Mouse (Mus musculus): ENCODE results near the gene Isy1.

The Isy1 gene

GRCm38 (mm10) chr6:87838551-87839197 is at the start of gene Isy1:
Isy1 (minus strand) TSS chr6:87838798.
- peak; percentile 95 for DNase-seq

GRCm38 (mm10) chr6:87887594-87888233 is 49.1 kb upstream of the Isy1 start, which contains the start of gene Copg1:
Copg1 (plus strand) TSS chr6:87887814.
- peak; percentile 100 for DNase-seq

GRCm38 (mm10) chr6:87886721-87887120 is 48.1 kb upstream of the Isy1 start:
- no peak for DNase-seq

- DNase-seq, result no peak
Measured at GRCm38 (mm10) chr6:87882816-87883215, 44.2 kb upstream of the Isy1 start.

GRCm38 (mm10) chr6:87882221-87882620 is 43.6 kb upstream of the Isy1 start:
- DNase-seq, result no peak

GRCm38 (mm10) chr6:87879628-87880027 is 41.0 kb upstream of the Isy1 start:
- DNase-seq, result no peak

- DNase-seq, result no peak
Measured at GRCm38 (mm10) chr6:87879010-87879409, 40.4 kb upstream of the Isy1 start.

- DNase-seq, result peak; percentile 27
Measured at GRCm38 (mm10) chr6:87876068-87876643, 37.6 kb upstream of the Isy1 start.

GRCm38 (mm10) chr6:87875562-87875961 is 37.0 kb upstream of the Isy1 start:
- no peak for DNase-seq

GRCm38 (mm10) chr6:87875083-87875482 is 36.5 kb upstream of the Isy1 start:
- DNase-seq, result no peak

- no peak for DNase-seq
Measured at GRCm38 (mm10) chr6:87873963-87874362, 35.4 kb upstream of the Isy1 start.

- no peak for DNase-seq
Measured at GRCm38 (mm10) chr6:87873104-87873503, 34.5 kb upstream of the Isy1 start.

- no peak for DNase-seq
Measured at GRCm38 (mm10) chr6:87871240-87871639, 32.6 kb upstream of the Isy1 start.

- no peak for DNase-seq
Measured at GRCm38 (mm10) chr6:87870440-87870839, 31.8 kb upstream of the Isy1 start.

GRCm38 (mm10) chr6:87868871-87869506 is 30.4 kb upstream of the Isy1 start:
- DNase-seq, result peak; percentile 82

- no peak for DNase-seq
Measured at GRCm38 (mm10) chr6:87867256-87867655, 28.7 kb upstream of the Isy1 start.

GRCm38 (mm10) chr6:87866211-87866610 is 27.6 kb upstream of the Isy1 start:
- no peak for DNase-seq

GRCm38 (mm10) chr6:87857071-87857470 is 18.5 kb upstream of the Isy1 start:
- no peak for DNase-seq

- DNase-seq, result no peak
Measured at GRCm38 (mm10) chr6:87853446-87853845, 14.8 kb upstream of the Isy1 start.

GRCm38 (mm10) chr6:87851871-87852270 is 13.3 kb upstream of the Isy1 start:
- no peak for DNase-seq

- peak; percentile 97 for DNase-seq
Measured at GRCm38 (mm10) chr6:87850900-87851614, 12.5 kb upstream of the Isy1 start, which contains the start of gene Cnbp. Cnbp (minus strand) TSS chr6:87851106.

- DNase-seq, result peak; percentile 59
Measured at GRCm38 (mm10) chr6:87850155-87850899, 11.7 kb upstream of the Isy1 start.
